Mouse (Mus musculus) hindbrain, embryonic 12.5 days (tissue): ENCODE results near the gene Gprc5d. TPM values are rescaled to one million over a fixed set of nuclear protein-coding genes. Genes with fewer than 3 reads are reported as not detected.
A peak's percentile ranks its signal among the peaks of the same experiment; 100 is the strongest.

Experiments used
- ATAC-seq: fragments of 200-750 bp; cut with Nextera tagmentation; 2 replicates; pipeline ENCODE4 v1.8.0; 2017; ENCODE audit warnings: moderate TSS enrichment; ENCODE audit not compliant: low FRiP score
- H3K27ac ChIP-seq: fragments of 300-500 bp; sonication (generic); 2 replicates; pipeline ENCODE4 v1.5.1; 2016; ENCODE audit warnings: mild to moderate bottlenecking
- H3K27me3 ChIP-seq: fragments of 300-500 bp; sonication (generic); 2 replicates; pipeline ENCODE4 v1.6.1; 2016; ENCODE audit warnings: mild to moderate bottlenecking
- H3K36me3 ChIP-seq: fragments of 300-500 bp; sonication (generic); 2 replicates; pipeline ENCODE4 v1.6.1; 2016; ENCODE audit warnings: mild to moderate bottlenecking
- H3K4me1 ChIP-seq: fragments of 300-500 bp; sonication (generic); 2 replicates; pipeline ENCODE4 v1.6.1; 2016
- H3K4me2 ChIP-seq: fragments of 300-500 bp; sonication (generic); replicated peaks from 2 replicates; pipeline ENCODE4 v1.6.1; 2016; ENCODE audit warnings: mild to moderate bottlenecking
- H3K4me3 ChIP-seq: fragments of 300-500 bp; sonication (generic); 2 replicates; pipeline ENCODE4 v1.5.1; 2016; ENCODE audit warnings: mild to moderate bottlenecking
- H3K9ac ChIP-seq: fragments of 300-500 bp; sonication (generic); 2 replicates; pipeline ENCODE4 v1.6.1; 2016; ENCODE audit warnings: mild to moderate bottlenecking, moderate library complexity
- H3K9me3 ChIP-seq: fragments of 300-500 bp; sonication (generic); replicated peaks from 2 replicates; pipeline ENCODE4 v1.6.1; 2016; ENCODE audit warnings: mild to moderate bottlenecking
- WGBS: fragments of 180-500 bp; shearing (Covaris S2); methylation state at CpG from one replicate; pipeline ENCODE4 v1.1.7; 2016; 5-methylcytosine and 5-hydroxymethylcytosine counted together
- polyA plus RNA-seq: library from polyadenylated mRNA; unstranded; fragments of >200 nt; fragmentation: Nextera tagmentation; extraction: Ambion mirVana; gene quantifications from 2 replicates; pipeline ENCODE4 v1.2.1, GENCODE M21; 2016

The Gprc5d gene
- polyA plus RNA-seq, 1 experiment from 2014 or later, result not detected

GRCm38 (mm10) chr6:135087721-135088451 lies 30.2 kb downstream of the Gprc5d start:
- Histone ChIP-seq H3K9ac (0 out of 2 replicates have a peak overlapping the region, but pooled peaks have one; percentile 18), H3K4me1 (peaks cover 5% of the 10 kb centered on the region; the same call in 1 of the 2 replicates), H3K4me3 (no peak overlapping the region), H3K9me3 (no peaks in the 10 kb centered on the region), H3K27me3 (no peaks in the 10 kb centered on the region), H3K27ac (no peak overlapping the region), H3K36me3 (no peaks in the 10 kb centered on the region), H3K4me2 (peak overlapping the region; percentile 32; the same call in 1 of the 2 replicates)
- ATAC-seq, result peak; percentile 80
- WGBS, result 31% methylated on average over 19 of the region's 19 CpGs

GRCm38 (mm10) chr6:135085703-135086102 lies 32.4 kb downstream of the Gprc5d start:
- no peak for ATAC-seq
- Histone ChIP-seq H3K4me3 (no peak overlapping the region), H3K27me3 (no peaks in the 10 kb centered on the region), H3K4me1 (peaks cover 5% of the 10 kb centered on the region; the same call in 1 of the 2 replicates), H3K9ac (no peak overlapping the region), H3K36me3 (no peaks in the 10 kb centered on the region), H3K4me2 (no peak overlapping the region), H3K9me3 (no peaks in the 10 kb centered on the region), H3K27ac (no peak overlapping the region)
- 89% methylated on average over 1 of the region's 1 CpGs for WGBS

GRCm38 (mm10) chr6:135083991-135084502 lies 34.0 kb downstream of the Gprc5d start:
- Histone ChIP-seq H3K27ac (no peak overlapping the region), H3K4me1 (peaks cover 5% of the 10 kb centered on the region; the same call in 1 of the 2 replicates), H3K4me3 (no peak overlapping the region), H3K4me2 (no peak overlapping the region), H3K27me3 (no peaks in the 10 kb centered on the region), H3K9me3 (no peaks in the 10 kb centered on the region), H3K9ac (no peak overlapping the region), H3K36me3 (no peaks in the 10 kb centered on the region)
- ATAC-seq, result no peak
- 72% methylated on average over 10 of the region's 10 CpGs for WGBS

GRCm38 (mm10) chr6:135078420-135078819 lies 39.7 kb downstream of the Gprc5d start:
- Histone ChIP-seq H3K4me3 (no peak overlapping the region), H3K4me2 (no peak overlapping the region), H3K9me3 (no peaks in the 10 kb centered on the region), H3K4me1 (no peaks in the 10 kb centered on the region), H3K36me3 (no peaks in the 10 kb centered on the region), H3K27me3 (no peaks in the 10 kb centered on the region), H3K27ac (no peak overlapping the region), H3K9ac (no peak overlapping the region)
- ATAC-seq, result no peak
- 47% methylated on average over 12 of the region's 12 CpGs for WGBS

- Histone ChIP-seq H3K36me3 (no peaks in the 10 kb centered on the region), H3K9me3 (no peaks in the 10 kb centered on the region), H3K27ac (no peak overlapping the region), H3K4me3 (no peak overlapping the region), H3K4me1 (no peaks in the 10 kb centered on the region), H3K4me2 (no peak overlapping the region), H3K9ac (no peak overlapping the region), H3K27me3 (no peaks in the 10 kb centered on the region)
- 0 out of 2 replicates have a peak, but pooled peaks have one; percentile 40 for ATAC-seq
- WGBS, result 39% methylated on average over 3 of the region's 3 CpGs
Measured at GRCm38 (mm10) chr6:135076202-135076601, 41.9 kb downstream of the Gprc5d start.

- ATAC-seq, result no peak
- Histone ChIP-seq H3K27ac (no peak overlapping the region), H3K9me3 (no peaks in the 10 kb centered on the region), H3K36me3 (no peaks in the 10 kb centered on the region), H3K9ac (no peak overlapping the region), H3K4me1 (no peaks in the 10 kb centered on the region), H3K4me2 (no peak overlapping the region), H3K27me3 (no peaks in the 10 kb centered on the region), H3K4me3 (no peak overlapping the region)
- whole genome bisulfite sequencing, result 85% methylated on average over 6 of the region's 6 CpGs
Measured at GRCm38 (mm10) chr6:135074405-135074947, 43.6 kb downstream of the Gprc5d start.

GRCm38 (mm10) chr6:135070347-135070746 lies 47.7 kb downstream of the Gprc5d start:
- no peak for ATAC-seq
- Histone ChIP-seq H3K9me3 (no peaks in the 10 kb centered on the region), H3K27ac (no peak overlapping the region), H3K4me1 (peaks cover 17% of the 10 kb centered on the region), H3K36me3 (no peaks in the 10 kb centered on the region), H3K9ac (no peak overlapping the region), H3K4me3 (no peak overlapping the region), H3K27me3 (peaks cover 22% of the 10 kb centered on the region), H3K4me2 (no peak overlapping the region)
- WGBS, result 82% methylated on average over 2 of the region's 2 CpGs

GRCm38 (mm10) chr6:135069856-135070255 lies 48.2 kb downstream of the Gprc5d start:
- Histone ChIP-seq H3K36me3 (no peaks in the 10 kb centered on the region), H3K27ac (no peak overlapping the region), H3K4me2 (no peak overlapping the region), H3K27me3 (peaks cover 27% of the 10 kb centered on the region), H3K4me3 (no peak overlapping the region), H3K9ac (no peak overlapping the region), H3K9me3 (no peaks in the 10 kb centered on the region), H3K4me1 (peaks cover 21% of the 10 kb centered on the region)
- ATAC-seq, result no peak
- WGBS, result 64% methylated on average over 6 of the region's 6 CpGs

GRCm38 (mm10) chr6:135068221-135068620 lies 49.9 kb downstream of the Gprc5d start:
- Histone ChIP-seq H3K9me3 (no peaks in the 10 kb centered on the region), H3K4me3 (no peak overlapping the region), H3K36me3 (no peaks in the 10 kb centered on the region), H3K27ac (no peak overlapping the region), H3K4me2 (no peak overlapping the region), H3K27me3 (peaks cover 31% of the 10 kb centered on the region), H3K4me1 (peaks cover 21% of the 10 kb centered on the region), H3K9ac (no peak overlapping the region)
- 85% methylated on average over 5 of the region's 5 CpGs for WGBS
- ATAC-seq, result no peak

GRCm38 (mm10) chr6:135066795-135067445 lies 51.2 kb downstream of the Gprc5d start:
- H3K4me1 ChIP-seq, result peaks cover 21% of the 10 kb centered on the region
- H3K4me2 ChIP-seq, result no peak overlapping the region
- H3K9ac ChIP-seq, result no peak overlapping the region
- H3K36me3 ChIP-seq, result no peaks in the 10 kb centered on the region
- no peaks in the 10 kb centered on the region for H3K9me3 ChIP-seq
- peaks cover 31% of the 10 kb centered on the region for H3K27me3 ChIP-seq
- no peak for ATAC-seq
- 25% methylated on average over 6 of the region's 6 CpGs for WGBS
- H3K4me3 ChIP-seq, result no peak overlapping the region
- no peak overlapping the region for H3K27ac ChIP-seq

- Histone ChIP-seq H3K27me3 (peaks cover 31% of the 10 kb centered on the region), H3K27ac (no peak within 1 kb of the TSS), H3K4me2 (peak within 1 kb of the TSS; percentile 89), H3K4me3 (peak within 1 kb of the TSS; percentile 43), H3K4me1 (peaks cover 21% of the 10 kb centered on the region), H3K9me3 (no peaks in the 10 kb centered on the region), H3K9ac (peak within 1 kb of the TSS; percentile 62), H3K36me3 (no peaks in the 10 kb centered on the region)
- ATAC-seq, result peak; percentile 61; the same call in 1 of the 2 replicates
- under 1% methylated on average over 44 of the region's 44 CpGs for WGBS
Measured at GRCm38 (mm10) chr6:135065236-135065957, 52.7 kb downstream of the Gprc5d start, which contains the start of gene Gprc5a. Gene Gprc5a (plus strand): TSS chr6:135065651.

GRCm38 (mm10) chr6:135064621-135065020 lies 53.5 kb downstream of the Gprc5d start:
- Histone ChIP-seq H3K27ac (no peak overlapping the region), H3K36me3 (no peaks in the 10 kb centered on the region), H3K9me3 (no peaks in the 10 kb centered on the region), H3K9ac (no peak overlapping the region), H3K4me1 (peaks cover 21% of the 10 kb centered on the region), H3K27me3 (peaks cover 31% of the 10 kb centered on the region), H3K4me3 (no peak overlapping the region), H3K4me2 (no peak overlapping the region)
- no peak for ATAC-seq
- 68% methylated on average over 12 of the region's 12 CpGs for WGBS
